Mouse (Mus musculus): ENCODE results near the gene Spen. TPM values are rescaled to one million over a fixed set of nuclear protein-coding genes. Genes with fewer than 3 reads are reported as not detected.

The Spen gene
- polyA plus RNA-seq, 1 experiment from 2014 or later = 14.2 TPM

Other genes starting within 250 kb of the Spen start
- gene Epha2, start 237.4 kb downstream of the Spen start, polyA plus RNA-seq (2016; fragmentation: Nextera tagmentation; extraction: Ambion mirVana) = 3.3 and 4.4 TPM in 2 replicates
- 0.65 and 0.81 TPM in 2 replicates for gene Fam131c, start 170.4 kb downstream of the Spen start, polyA plus RNA-seq (2016; fragmentation: Nextera tagmentation; extraction: Ambion mirVana)
- 0.31 and 0.33 TPM in 2 replicates for gene Clcnka, start 139.9 kb downstream of the Spen start, polyA plus RNA-seq (2016; fragmentation: Nextera tagmentation; extraction: Ambion mirVana)
- gene Clcnkb, start 122.6 kb downstream of the Spen start, polyA plus RNA-seq (2016; fragmentation: Nextera tagmentation; extraction: Ambion mirVana) = 0.11 TPM in 1 of 2 replicates, not detected in the other
- not detected in 2 replicates for gene Hspb7, start 117.8 kb downstream of the Spen start, polyA plus RNA-seq (2016; fragmentation: Nextera tagmentation; extraction: Ambion mirVana)
- gene Srarp, start 102.5 kb downstream of the Spen start, polyA plus RNA-seq (2016; fragmentation: Nextera tagmentation; extraction: Ambion mirVana) = not detected in 2 replicates
- 52.6 and 60.8 TPM in 2 replicates for gene Zbtb17, start 93.9 kb downstream of the Spen start, polyA plus RNA-seq (2016; fragmentation: Nextera tagmentation; extraction: Ambion mirVana)
- gene Fblim1, start 67.5 kb upstream of the Spen start, polyA plus RNA-seq (2016; fragmentation: Nextera tagmentation; extraction: Ambion mirVana) = 33.7 and 34.4 TPM in 2 replicates
- gene Tmem82, start 80.0 kb upstream of the Spen start, polyA plus RNA-seq (2016; fragmentation: Nextera tagmentation; extraction: Ambion mirVana) = 1.2 and 1.5 TPM in 2 replicates
- 0.10 TPM in 1 of 2 replicates, not detected in the other for gene Slc25a34, start 85.2 kb upstream of the Spen start, polyA plus RNA-seq (2016; fragmentation: Nextera tagmentation; extraction: Ambion mirVana)
- gene Plekhm2, start 126.3 kb upstream of the Spen start, polyA plus RNA-seq (2016; fragmentation: Nextera tagmentation; extraction: Ambion mirVana) = 5.0 and 5.4 TPM in 2 replicates
- gene Rsc1a1, start 147.0 kb upstream of the Spen start, polyA plus RNA-seq (2016; fragmentation: Nextera tagmentation; extraction: Ambion mirVana) = 2.9 TPM in 1 of 2 replicates, not detected in the other
- gene Ddi2, start 184.8 kb upstream of the Spen start, polyA plus RNA-seq (2016; fragmentation: Nextera tagmentation; extraction: Ambion mirVana) = 20.8 and 28.4 TPM in 2 replicates
- not detected in 2 replicates for gene Agmat, start 208.1 kb upstream of the Spen start, polyA plus RNA-seq (2016; fragmentation: Nextera tagmentation; extraction: Ambion mirVana)

Measured in hindbrain, embryonic 10.5 days (tissue).